Mouse (Mus musculus) left cerebral cortex, postnatal 4 days (tissue): ENCODE measurements at regions not wholly inside any gene's neighbourhood (a gene's known extent, or its start where the extent isn't known, plus 50 kb on each side); places are given as distances from the start of the nearest gene placed in this dataset.

ENCODE experiments used
- DNase-seq: peaks from one replicate; pipeline ENCODE4 v3.0.0-alpha.2; 2022
- intact Hi-C: fragments of 180-260 bp; cut with DNase I; formaldehyde crosslinking; loops from one replicate; pipeline ENCODE4 v1.15.1; 2025

DNA sequence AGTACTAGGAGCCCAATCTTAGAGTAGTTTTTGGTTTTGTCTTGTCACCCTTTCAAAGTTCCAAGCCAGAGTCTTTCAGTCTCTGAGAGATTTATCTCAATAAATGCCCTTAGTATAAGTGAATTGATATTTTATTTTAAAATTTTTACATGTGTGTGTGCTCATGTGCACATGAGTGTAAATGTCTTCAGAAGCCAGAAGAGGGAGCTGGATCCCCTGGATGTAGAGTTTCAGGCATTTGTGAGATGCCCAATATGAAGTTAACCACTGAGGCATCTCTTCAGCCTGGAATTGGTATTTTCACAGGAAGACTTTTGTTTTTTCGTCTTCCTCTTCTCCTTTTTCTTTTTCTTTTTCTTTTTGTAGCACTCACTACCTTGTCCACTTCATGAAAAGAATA lies 262.3 kb upstream of the Eif4g2 start:
- intact Hi-C loops = no loop called here
- no peak for DNase-seq

DNA sequence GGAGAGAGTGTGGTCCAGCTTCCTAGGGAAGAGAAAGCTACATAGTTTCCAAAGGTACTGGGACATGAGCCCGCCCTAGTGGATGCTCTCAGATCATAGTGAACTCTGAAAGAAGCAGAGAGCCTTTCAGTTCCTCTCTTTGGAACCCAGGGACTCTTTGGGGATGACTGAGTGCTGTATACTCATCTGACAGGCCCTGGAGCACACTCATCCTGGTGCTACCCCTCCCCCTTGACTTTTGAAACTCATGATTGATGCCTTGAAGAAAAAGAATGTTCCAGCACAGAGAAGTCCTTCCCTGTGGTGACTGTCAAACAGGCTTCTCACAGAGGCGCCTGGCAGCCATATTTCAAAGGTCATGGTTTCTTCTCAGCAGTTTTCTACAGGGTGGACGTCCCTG lies 254.2 kb upstream of the Eif4g2 start:
- DNase-seq = no peak
- intact Hi-C loops = no loop called here

DNA sequence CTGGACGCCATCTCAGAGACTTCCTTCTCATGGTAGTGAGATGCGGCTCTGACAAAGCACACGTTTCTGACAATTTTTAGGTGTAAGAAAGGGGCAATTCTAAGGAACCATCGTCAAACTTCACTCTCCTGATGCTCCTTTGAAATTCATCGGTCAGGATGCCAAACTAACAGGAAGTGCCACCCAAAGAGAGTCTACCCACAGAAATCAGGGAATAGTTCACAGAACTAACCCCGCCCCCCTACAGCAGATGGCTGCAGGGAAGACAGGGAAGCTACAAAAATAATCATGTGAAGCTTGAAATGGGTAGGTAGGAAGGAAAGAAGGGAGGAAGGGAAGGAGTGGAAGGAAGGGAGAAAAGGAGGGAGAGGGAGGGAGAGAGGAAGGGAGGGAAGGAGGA lies 240.1 kb upstream of the Eif4g2 start:
- no peak for DNase-seq
- intact Hi-C loops = no loop called here

DNA sequence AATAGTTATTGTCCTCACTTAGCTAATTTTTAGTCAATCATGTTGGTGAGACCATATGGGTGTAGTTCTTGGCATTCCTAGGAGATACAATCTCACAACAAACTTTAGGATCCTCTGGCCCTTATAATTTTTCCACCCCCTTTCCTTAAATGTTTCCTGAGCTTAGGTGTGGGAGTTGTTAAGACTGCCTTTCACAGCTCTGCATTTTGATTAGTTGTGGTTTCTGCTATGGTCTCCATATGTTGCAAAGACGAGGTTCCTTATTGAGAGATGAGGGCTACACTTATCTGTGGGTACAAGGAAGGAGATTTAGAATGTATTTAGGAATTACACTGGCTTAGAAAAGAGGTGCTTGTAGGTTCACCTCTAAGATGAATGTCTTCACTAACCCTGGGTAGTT lies 237.1 kb upstream of the Eif4g2 start:
- intact Hi-C loops = no loop called here
- DNase-seq = no peak

DNA sequence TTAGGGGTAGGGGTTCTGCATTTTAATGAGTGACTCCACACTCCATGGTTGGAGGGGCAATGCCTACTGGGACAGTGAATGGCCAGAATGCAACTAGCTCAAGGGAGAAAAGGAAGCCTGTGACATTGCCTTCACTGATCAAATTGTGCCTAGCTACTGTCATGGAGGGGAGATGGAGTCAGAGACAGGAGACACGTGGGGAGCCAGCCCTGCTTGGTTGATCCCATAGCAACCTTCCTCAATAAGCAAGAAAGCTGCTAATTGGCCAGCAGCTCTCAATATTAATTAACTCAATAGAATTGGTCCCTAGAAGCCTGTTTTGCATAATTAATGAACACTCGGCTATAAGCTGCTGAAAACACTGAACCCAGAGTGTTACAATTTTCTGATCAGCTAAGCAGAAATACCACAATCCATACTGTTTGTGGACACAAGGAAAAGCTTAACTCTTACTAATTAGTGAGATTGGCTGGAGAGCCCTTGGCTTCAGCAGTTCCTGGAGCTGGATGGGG lies 233.7 kb upstream of the Eif4g2 start:
- intact Hi-C loops = no loop called here
- DNase-seq = no peak

DNA sequence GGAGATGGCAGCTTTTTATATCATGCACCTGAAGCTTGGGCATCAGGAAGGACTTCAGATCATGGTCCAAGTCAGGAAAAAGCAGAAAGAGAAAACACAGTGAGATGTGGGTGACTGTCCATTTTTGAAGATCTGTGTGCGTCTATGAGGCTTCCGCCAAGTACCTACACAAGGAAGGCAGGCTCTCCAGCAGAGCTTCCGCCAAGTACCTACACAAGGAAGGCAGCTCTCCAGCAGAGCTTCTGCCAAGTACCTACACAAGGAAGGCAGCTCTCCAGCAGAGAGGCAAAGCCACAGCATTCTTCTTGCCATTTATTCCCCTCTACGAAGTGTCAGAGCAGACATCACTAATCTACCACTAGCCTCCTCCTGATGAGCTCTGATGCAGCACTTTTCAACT lies 231.1 kb upstream of the Eif4g2 start:
- DNase-seq = no peak
- intact Hi-C loops = no loop called here

DNA sequence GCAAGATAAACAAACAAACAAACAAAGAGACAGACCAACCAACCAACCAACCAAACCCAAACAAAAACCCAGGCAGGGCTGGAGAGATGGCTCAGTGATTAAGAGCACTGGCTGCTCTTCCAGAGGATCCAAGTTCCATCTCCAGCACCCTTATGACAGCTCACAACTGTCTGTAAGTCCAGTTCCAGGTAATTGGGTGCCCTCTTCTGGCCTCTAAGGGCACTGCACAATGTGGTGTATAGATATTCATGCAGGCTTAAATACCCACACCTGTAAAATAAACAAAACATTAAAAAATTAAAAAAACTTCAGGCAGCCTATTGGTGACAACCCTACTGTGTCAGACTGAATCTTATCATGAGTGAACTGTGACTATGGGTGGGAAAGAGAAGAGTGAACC lies 222.4 kb upstream of the Eif4g2 start:
- no peak for DNase-seq
- intact Hi-C loops = no loop called here

DNA sequence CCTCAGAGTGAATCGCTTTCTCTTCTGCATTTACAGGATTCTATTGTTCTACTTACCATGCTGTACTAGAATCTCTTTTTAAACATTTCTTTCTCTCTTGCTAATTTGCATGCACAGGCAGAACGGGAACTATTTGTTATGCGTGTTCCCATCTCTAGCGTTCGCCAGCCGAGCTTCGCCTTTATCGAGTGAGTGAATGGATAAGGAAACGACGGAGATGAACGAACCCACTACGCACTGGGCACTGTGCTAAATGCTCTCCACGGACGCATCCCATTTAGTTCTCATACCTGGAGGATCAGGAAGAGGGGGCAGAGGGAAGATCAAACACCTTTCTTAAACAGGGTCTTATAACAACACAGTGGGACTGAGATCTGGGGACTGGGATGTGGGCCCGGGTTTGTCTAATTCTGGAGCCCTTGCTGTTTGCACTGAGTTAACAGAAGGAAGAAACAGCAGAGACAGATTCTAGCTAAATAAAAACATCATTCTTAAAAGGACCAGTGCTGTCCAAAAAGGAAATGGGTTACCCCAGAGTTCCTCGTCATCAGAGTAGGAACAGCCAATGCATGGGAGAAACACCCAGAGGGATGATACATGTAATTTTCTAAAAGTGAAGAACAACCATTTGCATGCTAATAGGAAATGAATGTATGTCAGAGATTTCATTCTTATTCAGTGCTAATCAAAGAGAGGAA lies 219.1 kb upstream of the Eif4g2 start:
- DNase-seq = no peak
- intact Hi-C loops = no loop called here

DNA sequence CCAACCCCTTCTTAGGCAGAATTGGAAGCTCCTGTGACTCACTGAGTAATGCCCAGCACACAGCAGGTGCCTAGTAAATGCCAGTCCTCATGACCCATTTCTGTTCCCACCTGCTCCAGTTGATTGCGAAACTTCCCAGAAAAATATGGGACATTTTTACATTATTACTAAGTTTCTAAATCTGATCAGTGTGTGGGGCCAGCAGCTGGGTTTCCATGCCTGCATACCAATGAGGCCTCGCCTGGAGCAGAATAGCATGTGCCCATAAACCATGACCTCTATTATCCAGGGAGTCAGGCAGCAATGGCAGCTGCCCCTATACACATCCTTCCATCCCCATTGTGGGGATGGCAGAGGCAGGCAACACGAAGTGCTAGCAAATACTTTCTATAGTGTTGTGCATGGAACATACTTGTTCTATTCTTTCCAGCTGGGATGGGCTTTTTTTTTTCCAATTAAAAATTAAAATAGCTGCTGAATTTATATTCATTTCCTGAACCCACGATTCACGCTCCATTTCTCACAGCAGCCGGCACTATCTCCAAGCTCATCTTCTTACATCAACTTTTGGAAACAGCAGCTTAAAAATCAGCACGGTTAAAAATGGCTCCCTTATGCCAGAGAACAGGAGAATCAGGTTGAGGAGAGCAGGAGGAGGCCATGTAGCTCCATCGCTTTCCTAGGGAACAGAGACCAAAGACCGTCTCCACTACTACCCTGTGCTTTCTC lies 214.5 kb upstream of the Eif4g2 start:
- DNase-seq = no peak
- intact Hi-C loops = no loop called here

DNA sequence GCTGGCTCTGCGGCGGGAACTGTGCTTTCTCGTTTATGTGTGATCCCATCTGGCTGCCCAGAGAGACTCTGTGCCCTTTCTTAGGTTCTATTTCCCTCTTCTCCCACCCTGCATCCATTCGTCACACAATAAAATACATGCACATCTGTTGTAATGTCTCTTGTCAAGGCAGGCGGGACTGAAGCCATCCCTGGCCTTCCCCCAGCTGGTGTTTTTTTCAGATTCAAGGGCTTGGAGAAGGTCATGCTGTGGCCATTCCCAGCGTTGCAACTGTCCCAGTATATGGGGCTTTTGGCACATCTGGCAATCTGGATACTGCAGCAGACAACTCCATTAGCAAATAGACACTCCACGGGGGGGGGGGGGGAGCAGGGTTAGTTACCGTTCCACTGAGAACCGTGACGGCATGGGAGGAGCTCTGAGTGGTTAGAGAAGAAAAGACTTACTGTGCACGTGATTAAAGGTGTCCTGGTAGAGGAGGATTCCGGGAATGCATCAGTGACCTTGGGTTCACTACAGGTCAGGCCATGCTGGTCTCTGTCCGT lies 200.7 kb upstream of the Eif4g2 start:
- intact Hi-C loops = no loop called here
- no peak for DNase-seq

DNA sequence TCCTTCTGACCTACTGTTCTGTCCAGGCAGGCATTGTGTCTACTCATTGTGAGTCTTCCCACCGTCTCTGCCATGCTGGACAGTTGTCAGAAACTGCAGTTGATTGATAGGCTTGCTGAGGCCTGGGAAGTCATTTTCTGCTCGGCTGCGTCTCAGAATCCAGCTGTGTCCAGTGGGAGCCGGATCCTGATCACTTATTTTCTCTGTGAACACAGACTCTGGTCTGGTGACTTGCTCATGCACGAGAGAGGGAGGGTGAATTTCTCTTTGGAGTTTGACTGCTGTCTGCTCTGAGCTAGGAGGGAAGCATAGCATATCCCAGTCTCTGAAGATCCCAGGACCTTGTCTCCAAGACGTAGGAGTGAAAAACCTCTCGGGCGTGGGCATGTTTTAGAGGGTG lies 199.5 kb upstream of the Eif4g2 start:
- no peak for DNase-seq
- intact Hi-C loops = no loop called here

DNA sequence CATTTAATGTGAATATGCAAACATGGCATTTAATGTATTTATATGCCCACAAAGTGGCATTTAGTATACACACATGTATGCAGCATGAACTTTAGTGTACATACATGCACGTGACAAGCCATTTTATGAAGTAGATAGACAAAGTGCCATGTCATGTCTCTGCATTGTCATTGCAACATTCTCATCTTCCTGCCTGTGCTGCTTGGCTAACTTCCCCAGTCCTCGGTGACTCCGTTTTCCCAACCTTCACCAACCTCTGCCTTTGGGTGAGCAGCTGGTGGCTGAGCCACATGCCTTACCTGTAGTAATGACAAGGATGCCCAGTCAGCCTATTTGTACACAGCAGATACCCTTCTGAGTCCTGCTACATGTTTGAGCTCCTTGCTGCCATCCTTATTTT lies 194.9 kb upstream of the Eif4g2 start:
- DNase-seq = no peak
- intact Hi-C loops = no loop called here

DNA sequence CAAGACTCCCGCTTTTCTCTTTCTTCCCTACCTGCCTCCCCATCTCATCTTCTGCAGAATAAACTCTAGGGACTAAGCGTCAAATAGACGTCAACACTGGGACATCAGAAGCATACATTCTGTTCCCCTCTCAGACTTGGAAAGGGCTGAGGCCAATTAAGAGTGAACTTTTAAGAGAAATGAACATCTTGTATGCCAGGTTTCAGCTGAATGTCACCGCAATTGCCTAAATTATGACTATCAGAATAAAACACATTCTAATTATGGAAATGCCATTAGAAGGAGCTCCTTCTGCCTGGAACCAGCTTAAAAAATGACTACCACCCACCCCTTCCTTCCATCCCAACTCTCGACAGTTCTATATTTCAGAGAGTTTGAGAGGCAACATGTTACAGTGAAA lies 191.0 kb upstream of the Eif4g2 start:
- intact Hi-C loops = no loop called here
- no peak for DNase-seq

DNA sequence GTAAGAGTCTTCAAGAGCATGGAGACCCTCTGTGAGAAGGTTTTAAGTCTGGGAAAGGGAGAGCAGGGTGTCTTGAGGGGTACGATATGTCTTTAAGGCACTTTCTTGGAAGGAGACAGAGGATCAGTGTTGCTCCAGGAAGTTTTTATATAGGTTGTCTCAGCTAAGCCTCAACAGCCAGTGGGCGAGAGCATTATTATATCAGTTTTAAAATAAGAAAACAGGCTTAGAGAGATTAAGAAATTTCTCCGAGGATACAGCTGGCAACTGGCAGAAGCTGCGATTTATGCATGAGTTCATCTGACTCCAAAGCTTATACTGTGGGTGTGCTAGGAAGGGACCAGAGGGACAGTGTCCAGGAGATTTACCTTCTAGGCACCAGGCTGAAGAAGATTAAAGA lies 188.0 kb upstream of the Eif4g2 start:
- intact Hi-C loops = no loop called here

DNA sequence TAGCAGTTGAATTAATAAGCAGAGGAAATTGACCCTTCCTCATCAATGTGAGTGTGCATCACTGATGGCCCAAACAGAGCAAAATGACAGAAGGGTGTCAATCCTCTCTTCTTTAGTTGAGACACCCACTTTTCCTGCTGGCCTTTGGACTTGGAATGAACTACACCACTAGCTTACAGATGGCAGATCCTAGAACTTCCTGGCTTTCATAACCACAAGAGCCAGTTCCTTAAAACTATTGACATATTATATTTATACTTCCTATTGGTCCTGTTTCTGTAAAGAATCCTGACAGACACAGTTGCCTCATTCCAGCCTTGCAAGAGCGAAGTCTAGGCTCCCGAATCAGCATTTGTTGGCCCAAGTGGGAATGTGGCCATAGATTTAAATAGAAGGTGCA lies 185.4 kb upstream of the Eif4g2 start:
- intact Hi-C loops = no loop called here
- DNase-seq = no peak

More for the DNA sequence above, 188.0 kb upstream of the Eif4g2 start:
- no peak for DNase-seq

DNA sequence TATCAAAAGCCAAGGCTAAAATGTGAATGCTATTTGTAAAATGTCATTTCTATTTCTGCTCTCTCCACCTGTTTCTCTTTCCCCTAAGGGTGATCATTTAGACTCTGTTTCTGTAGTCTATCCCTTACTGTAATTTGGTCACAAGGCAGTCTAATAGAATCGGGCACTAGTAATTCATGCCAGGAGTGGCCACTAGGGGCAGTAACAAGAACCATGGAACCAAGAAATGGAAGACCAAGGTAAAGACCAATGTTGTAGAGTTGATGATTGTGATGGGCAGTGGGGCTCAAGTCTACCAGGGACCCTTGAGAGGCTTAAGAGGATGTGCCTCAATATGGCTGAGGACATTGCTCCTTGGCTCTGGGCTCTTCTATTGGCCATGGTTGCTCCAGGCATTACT lies 180.5 kb upstream of the Eif4g2 start:
- intact Hi-C loops = no loop called here
- DNase-seq = no peak

DNA sequence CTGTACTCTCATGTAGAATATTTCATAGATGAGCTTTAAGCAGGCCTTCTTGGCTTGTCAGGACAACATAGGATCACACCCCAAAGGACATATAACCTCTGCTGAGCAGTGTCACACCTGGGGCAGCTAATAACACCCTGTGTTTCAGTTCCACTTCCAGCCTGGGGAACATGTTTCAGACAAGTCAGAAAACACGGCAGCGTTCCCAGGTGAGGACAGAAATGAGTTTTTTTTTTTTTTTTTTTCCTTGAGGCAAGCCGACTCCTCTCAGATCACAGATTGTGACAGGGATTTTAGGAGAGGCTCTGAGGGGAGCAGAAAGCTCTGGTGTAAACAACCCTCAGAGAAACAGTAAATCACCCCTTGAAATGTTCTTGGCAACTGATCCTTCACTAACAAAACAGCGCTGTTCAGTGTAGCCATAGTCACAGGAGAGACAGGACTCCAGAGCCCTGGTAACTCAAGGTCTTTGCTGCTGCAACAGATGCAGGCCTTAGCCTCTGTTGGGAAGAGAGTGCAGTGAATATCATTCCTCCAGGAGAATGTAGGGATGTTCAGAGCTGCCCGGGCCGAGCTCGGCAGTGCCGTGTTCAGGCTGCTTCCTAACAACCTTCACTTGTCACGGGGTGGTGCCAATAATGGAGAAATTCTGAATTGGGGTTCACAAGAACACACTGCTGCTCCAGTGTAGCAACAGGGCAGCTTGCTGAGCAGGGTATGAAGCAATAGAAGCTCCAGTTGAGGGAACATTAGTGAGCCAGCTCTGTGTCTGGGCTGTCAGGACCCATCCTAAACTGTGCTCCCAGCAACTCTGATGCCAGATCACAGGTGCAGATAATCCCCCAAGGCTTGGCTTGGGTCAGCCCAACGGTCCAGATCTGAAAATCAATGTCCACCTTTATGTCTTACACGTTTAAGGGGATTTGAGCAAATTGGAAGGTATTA lies 177.1 kb upstream of the Eif4g2 start:
- intact Hi-C loops = no loop called here
- no peak for DNase-seq

DNA sequence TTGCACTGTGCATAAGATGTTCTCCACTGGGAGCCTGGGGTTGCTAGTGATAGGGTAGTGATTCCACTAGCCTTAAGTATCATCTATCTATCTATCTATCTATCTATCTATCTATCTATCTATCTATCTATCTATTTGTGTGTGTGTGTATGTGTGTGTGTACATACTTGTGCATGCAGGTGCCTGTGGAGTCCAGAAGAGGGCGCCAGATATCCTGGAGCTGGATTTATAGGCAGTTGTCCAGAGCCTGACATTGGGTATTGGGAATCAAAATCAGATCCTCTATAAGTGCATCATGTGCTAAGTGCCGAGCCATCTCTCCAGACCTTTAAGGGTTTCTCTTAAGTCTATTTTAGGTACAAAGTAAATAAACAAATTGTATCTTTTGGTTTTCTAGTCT lies 175.0 kb upstream of the Eif4g2 start:
- no peak for DNase-seq
- intact Hi-C loops = no loop called here

DNA sequence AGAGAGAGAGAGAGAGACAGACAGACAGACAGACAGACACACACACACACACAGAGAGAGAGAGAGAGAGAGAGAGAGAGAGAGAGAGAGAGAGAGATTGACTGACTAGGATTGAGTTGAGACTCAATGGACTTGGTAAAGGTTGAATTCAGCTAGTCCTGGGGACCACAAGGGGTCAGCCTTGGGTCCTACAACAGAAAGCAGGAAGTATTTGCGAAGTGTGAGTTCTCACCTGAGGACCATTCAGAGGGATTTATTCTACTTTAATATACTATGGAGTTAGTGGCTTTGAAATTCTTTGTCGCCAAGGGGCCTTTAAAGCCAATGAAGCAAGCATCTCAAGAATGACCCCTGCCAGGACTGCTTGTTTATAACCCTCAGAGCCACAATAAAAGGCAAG lies 173.4 kb upstream of the Eif4g2 start:
- DNase-seq = no peak
- intact Hi-C loops = no loop called here

DNA sequence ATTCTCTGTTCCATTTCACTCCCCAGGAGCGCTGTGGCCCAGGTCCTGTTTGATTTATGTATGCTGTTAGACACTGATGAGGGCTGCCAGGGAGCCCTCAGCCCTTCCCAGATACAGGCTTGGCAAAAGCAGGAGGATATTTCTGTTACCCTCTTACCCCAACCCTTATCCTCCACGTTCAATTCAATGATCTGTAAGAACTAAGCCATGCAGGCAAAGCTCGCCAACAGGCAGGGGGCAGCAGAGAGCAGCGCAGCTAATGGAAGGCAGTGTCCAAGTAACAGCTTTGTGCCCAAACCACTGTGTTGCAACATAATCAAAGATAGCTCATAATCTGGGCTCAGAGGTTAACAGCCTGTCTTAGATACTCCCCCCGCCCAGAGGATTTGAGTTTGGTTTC lies 166.8 kb upstream of the Eif4g2 start:
- DNase-seq = peak; percentile 87
- intact Hi-C loops = no loop called here

DNA sequence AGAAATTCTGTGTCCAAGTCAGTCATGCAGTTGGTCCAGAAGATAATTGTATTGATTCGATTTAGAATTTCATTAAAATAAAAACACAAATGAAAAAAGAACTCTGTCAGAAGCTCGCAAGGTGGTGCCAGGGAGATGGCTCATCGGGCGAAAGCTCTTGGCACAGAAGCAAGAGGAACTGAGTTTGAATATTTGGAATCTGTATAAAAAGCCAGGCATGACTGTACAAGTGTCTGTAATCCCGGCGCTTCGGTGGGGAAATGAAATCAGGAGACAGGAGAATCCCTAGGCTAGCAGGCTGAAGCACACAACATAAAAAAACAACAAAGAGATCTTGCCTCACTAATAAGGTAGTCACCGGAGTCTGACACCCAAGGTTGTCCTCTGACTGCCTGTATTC lies 162.7 kb upstream of the Eif4g2 start:
- DNase-seq = no peak
- intact Hi-C loops = no loop called here
